Mouse (Mus musculus) spleen, adult 18-20 months (tissue): ENCODE measurements around the gene Upk3a.

Experiments
- DNase-seq, 2 experiments: peaks; one replicate each; pipeline ENCODE4 v3.0.0; 2022; ENCODE audit warnings: mixed read lengths in 2 of 2

The Upk3a gene

DNA sequence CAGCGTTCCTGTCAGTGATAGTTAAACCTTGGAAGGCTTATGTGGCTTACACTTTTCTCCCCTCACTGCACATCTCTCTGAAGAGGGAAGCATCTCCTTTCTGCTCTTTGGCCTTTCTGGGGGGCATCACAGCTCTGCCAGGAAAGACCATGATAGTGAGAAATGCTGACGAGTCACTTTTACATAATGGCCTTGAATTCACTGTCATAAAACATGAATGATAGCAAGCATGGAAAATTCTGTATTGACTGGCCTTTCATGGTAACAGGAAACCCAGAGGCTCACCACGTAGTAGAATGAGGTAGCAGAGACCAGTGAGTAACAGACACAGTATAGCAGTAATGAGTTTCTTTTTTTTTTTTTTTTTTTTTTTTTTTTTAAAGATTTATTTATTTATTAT is 37.2 kb downstream of the Upk3a start:
- no peak for DNase-seq

GRCm38 (mm10) chr15:85055186-85055585 is 38.2 kb downstream of the Upk3a start:
- DNase-seq, result no peak

GRCm38 (mm10) chr15:85063421-85063820 is 46.5 kb downstream of the Upk3a start:
- DNase-seq, result no peak

DNA sequence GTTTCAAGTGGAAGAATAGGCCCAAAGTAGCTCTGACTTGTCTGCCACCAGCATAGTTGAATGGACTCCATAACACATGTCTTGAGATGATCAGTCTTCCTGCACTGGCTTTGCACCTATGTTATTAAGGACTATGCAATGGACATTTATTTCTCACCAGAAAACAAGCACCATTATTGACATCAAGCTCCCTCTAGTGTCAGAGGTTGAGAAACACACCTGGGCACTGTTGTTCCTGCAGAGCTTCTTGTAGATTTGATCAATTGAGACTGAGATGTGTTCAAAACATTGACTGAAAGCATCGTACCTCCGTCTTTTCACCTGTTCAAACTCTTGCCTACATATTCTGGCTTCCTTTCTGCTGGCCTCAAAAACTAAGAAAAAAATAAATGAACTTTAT is 53.6 kb downstream of the Upk3a start:
- DNase-seq, result peak in 1 of 2 experiments; percentile 8
